Mouse (Mus musculus) CH12.LX (cell line): ENCODE measurements around the gene Col6a1.
A peak's percentile ranks its signal among the peaks of the same experiment; 100 is the strongest.

ENCODE experiments used
- CHD1 ChIP-seq: IDR thresholded peaks from 2 replicates; pipeline ENCODE4 v1.6.1; 2012; ENCODE audit warnings: low read depth, low read length, improper control_type of control experiment, inconsistent platforms
- CHD2 ChIP-seq: IDR thresholded peaks from 2 replicates; pipeline ENCODE4 v1.6.1; 2011; ENCODE audit warnings: low read length, improper control_type of control experiment
- CTCF ChIP-seq, 2 experiments: IDR thresholded peaks in 1 of 2; conservative IDR thresholded peaks in 1 of 2; 2 replicates each; pipeline ENCODE4 v1.5.1; 2011 to 2012; ENCODE audit warnings: low read depth in 2 of 2, low read length in 2 of 2, improper control_type of control experiment in 1 of 2, inconsistent platforms in 1 of 2, mild to moderate bottlenecking in 1 of 2, moderate library complexity in 1 of 2
- E2F4 ChIP-seq: IDR thresholded peaks from 2 replicates; pipeline ENCODE4 v1.6.1; 2011; ENCODE audit warnings: low read depth, low read length, improper control_type of control experiment; ENCODE audit not compliant: insufficient replicate concordance
- EP300 ChIP-seq: IDR thresholded peaks from 2 replicates; pipeline ENCODE4 v1.6.1; 2011; ENCODE audit warnings: low read length, improper control_type of control experiment
- GABPA ChIP-seq: IDR thresholded peaks from 2 replicates; pipeline ENCODE4 v1.6.1; 2012; ENCODE audit warnings: low read depth, low read length, improper control_type of control experiment, inconsistent platforms; ENCODE audit not compliant: insufficient replicate concordance
- MAFK ChIP-seq: IDR thresholded peaks from 2 replicates; pipeline ENCODE4 v1.6.1; 2011; ENCODE audit warnings: low read length, improper control_type of control experiment; ENCODE audit not compliant: insufficient replicate concordance
- MAZ ChIP-seq: IDR thresholded peaks from 2 replicates; pipeline ENCODE4 v1.6.1; 2012; ENCODE audit warnings: low read depth, mild to moderate bottlenecking, inconsistent platforms, low read length, improper control_type of control experiment, moderate library complexity
- MYC ChIP-seq: IDR thresholded peaks from 2 replicates; pipeline ENCODE4 v1.6.1; 2011; ENCODE audit warnings: low read depth, mild to moderate bottlenecking, improper control_type of control experiment, low read length
- POLR2A ChIP-seq: IDR thresholded peaks from 2 replicates; pipeline ENCODE4 v1.6.1; 2011; ENCODE audit warnings: low read depth, mild to moderate bottlenecking, improper control_type of control experiment, low read length
- SIN3A ChIP-seq: IDR thresholded peaks from 2 replicates; pipeline ENCODE4 v1.6.1; 2012; ENCODE audit warnings: low read length, improper control_type of control experiment, inconsistent platforms
- TBP ChIP-seq: conservative IDR thresholded peaks from 2 replicates; pipeline ENCODE4 v1.6.1; 2011; ENCODE audit warnings: low read depth, low read length, improper control_type of control experiment
- ZKSCAN1 ChIP-seq: IDR thresholded peaks from 2 replicates; pipeline ENCODE4 v1.6.1; 2012; ENCODE audit warnings: low read depth, inconsistent platforms, low read length, improper control_type of control experiment, borderline replicate concordance
- ZNF384 ChIP-seq: IDR thresholded peaks from 2 replicates; pipeline ENCODE4 v1.6.1; 2012; ENCODE audit warnings: low read depth, low read length, improper control_type of control experiment, inconsistent platforms

GRCm38 (mm10) chr10:76667197-76667805 is 58.7 kb downstream of the Col6a1 start:
- no peak for TF ChIP-seq CTCF (conservative IDR thresholded peaks at IDR 0.05 in 1 of 2, IDR thresholded peaks at IDR 0.05 in 1 of 2; ENCODE audit: low read depth in 2 of 2, low read length in 2 of 2)
- no peak for TF ChIP-seq E2F4
- TF ChIP-seq CHD2 = no peak
- peak; percentile 81; the same call in 1 of the 2 replicates for TF ChIP-seq MAFK
- no peak for TF ChIP-seq EP300
- TF ChIP-seq ZKSCAN1 = no peak
- TF ChIP-seq POLR2A = no peak
- TF ChIP-seq GABPA = no peak
- TF ChIP-seq SIN3A = no peak
- no peak for TF ChIP-seq MAZ
- no peak for TF ChIP-seq ZNF384
- no peak for TF ChIP-seq CHD1
- no peak for TF ChIP-seq MYC
- no peak for TF ChIP-seq TBP
